Mouse (Mus musculus) right cerebral cortex, adult 18-20 months (tissue): ENCODE results near the gene Sept5.
A peak's percentile ranks its signal among the peaks of the same experiment; 100 is the strongest.

Experiments used
- DNase-seq: peaks from one replicate; pipeline ENCODE4 v3.0.0; 2022; ENCODE audit warnings: mixed read lengths

Sept5 gene

DNA sequence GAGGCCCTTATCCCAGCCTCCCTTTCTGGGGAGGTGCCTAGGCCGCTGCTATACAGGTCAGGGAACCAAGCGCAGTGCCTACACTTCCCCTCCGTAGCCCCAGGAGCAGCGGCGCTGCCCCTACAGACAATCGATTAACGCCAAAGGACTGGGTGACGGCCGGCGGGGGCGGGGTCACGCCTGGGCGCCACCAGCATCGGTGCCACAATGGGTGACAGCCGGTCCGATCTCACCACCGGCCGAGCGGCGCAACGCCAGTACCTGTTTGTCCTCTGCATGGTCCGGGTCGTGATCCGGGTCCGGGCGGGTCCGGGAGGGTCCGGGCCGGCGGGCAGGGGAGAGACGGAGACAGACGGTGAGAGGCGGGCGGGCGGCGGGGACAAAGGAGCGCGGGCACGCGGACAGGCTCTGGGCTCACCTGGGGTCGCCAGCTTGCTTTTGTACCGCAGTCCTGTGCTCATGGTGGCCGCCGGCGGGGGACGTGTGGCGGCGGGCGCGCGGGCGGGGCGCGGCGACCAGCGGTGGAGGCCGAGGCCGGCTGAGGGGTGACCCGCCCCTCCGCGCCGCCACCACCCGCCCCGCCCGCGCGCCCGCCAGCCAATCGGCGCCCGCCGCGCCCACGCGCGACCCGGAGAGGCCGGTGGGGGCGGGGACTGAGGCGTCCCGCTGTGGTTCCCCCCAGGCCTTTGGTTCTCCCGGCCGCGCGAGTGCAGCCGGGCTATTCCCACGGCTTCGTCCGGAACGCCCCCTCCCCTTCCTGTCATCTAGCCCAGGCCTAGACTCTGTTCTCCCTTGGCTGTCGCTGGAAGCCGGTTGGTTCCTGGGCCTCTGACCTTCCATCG is at the start of gene Sept5:
TSS of gene Sept5 (minus strand) at position 565 of the 842 bp plus-strand sequence.
- DNase-seq: peak; percentile 77

- no peak for DNase-seq
These were observed 49.4 kb upstream of the Sept5 start for GRCm38 (mm10) chr16:18679112-18679511.

DNA sequence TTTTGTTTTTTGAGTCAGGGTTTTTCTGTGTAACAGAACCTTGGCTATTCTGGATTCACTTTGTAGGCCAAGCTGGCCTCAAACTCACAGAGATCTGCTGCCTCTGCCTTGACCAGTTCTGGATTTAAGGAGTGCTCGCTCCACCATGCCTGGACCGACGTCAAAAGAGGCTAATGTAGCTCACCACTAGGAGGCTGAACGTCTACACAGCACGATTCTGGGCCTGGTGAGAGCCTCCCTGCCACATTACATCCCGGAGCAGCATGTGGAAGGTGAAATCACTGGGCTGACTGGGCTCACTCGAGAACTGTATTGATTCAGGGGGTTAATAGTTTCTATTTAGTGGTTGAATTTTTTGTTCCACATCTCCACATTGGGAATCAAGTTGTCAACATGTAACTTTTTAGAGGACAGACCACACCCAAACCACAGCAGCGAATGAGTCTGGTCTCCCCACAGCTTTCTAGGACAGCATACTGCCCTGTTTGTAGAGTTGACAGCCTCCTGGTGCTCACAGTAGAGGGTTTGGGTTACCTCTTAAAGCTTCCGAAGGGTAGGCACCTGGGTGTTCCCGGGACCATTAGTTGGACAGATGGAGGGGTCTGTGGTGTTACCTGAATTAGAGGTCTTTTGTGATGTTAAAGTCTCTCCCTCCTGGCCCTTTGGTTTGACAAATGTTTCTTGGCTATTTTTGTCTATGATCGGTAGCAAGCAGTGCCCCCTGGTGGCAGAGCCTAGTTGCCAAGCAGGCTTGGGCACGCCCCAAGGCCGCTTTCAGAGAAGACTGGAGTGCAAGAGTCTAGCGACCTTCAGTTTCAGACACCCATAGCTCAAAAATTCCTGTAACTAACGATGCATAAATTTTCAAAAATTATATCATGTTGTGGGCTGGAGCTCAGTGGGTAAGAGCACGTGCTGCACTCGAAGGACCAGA is 48.3 kb upstream of the Sept5 start:
- DNase-seq: peak; percentile 47

GRCm38 (mm10) chr16:18673005-18673404 is 43.3 kb upstream of the Sept5 start:
- DNase-seq: no peak

DNA sequence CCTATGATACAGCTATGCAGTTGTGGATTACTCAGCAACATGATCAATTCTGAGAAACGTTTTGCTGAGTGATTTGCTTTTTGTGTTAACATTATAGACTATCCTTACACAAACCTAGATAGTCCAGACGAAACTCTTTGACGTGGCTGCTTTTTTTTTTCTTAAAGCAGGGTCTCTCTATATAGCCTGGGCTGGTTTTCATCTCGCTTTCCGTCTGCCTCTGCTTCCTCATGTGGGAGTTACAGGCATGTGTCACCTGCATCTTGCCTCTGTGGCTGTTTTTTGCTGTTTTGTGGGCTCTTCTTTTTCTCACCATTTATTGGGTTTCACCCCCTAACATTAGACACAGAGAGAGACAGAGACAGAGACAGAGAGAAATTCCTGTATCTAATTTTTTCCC is 42.3 kb upstream of the Sept5 start:
- no peak for DNase-seq

GRCm38 (mm10) chr16:18669914-18670313 is 40.2 kb upstream of the Sept5 start:
- no peak for DNase-seq

DNA sequence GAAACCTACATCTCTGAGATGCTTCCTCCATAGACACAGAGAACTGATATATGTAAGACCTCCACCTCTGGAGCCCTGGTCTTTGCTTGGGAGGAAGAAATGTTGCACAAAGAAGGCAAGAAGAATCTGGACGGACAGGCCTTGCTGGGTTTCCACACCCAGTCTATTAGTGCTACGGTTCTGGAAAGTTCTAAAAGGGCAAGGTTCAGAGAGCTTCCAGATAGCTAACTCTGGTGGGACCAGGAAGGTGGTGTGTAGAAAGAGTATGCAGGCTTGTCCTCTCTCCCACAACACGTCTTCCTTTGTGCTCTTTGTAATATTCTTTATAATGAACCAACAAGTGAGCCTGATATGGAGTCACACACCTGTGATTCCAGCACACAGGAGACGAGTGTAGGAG is 28.8 kb upstream of the Sept5 start:
- no peak for DNase-seq

DNA sequence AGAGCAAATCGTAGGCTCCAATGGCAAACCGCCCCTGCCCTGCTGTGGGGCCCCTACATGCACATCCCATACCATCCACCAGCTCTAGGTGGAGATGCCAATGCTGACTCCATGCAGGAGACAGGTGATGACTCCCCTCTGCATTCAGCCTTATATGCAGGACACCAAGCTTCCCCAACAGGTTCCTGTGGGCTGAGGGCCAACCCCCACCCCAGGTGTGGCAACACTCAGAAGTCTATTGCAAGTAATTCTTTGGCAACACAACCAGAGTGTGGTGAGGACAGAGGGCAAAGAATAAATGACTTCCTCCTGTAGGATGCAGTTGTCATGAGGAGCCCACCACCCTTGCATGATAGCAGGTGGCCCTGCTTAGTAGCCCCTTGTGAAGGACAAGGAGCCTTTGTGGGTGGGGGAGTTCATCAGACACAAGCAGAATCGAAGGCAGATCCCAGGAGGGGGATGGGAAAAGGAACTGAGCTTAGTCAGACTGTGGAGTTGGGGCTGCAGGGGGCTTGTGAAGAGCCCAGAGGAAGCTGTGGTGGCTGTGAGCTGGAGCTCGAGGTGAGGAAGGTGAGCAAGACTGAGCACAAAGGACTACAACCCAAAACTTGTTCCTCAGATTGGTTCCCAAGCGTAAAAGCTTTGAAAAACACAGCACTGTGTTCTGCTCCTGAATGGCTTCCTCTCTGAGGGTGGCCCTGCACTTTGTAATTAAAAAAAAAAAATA is 25.8 kb upstream of the Sept5 start:
- no peak for DNase-seq

DNA sequence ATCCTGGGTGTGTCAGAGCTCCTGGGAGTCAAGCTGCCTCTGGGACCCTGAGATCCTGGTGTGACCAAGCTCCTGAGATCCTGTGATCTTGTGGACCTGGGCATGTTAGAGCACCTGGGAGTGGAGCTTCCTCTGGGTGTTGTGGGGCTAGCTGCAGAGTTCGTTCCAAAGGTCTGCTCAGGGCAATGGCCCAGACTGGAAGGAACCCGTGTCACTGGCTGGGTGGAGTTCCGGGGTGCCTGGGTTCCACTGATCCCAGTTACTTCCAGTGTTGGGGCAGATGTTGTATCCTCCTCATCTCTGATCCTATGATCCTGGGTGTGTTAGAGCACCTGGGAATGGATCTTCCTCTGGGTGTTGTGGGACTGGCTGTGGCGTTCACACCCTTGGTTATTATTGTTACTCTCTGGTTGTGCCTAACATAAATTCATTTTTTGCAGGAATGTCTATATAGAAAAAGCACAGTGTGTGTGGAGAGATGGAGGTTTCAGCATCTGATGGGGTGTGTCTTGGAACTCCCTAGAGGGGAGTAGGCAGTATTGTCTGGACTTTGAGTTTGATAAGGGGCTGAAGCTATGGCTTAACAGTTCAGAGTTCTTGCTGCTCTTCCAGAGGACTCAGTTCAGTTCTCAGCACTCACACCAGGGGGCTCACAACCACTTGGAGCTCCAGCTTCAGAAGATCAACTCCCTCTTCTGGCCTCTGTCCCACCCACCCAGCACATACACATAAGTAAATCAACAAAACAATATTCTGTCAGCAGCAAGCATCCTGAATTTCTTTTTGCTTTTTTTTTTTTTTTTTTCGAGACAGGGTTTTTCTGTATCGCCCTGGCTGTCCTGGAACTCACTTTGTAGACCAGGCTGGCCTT is 23.8 kb upstream of the Sept5 start:
- no peak for DNase-seq

- DNase-seq: no peak
These were observed 19.4 kb upstream of the Sept5 start for GRCm38 (mm10) chr16:18649126-18649525.

DNA sequence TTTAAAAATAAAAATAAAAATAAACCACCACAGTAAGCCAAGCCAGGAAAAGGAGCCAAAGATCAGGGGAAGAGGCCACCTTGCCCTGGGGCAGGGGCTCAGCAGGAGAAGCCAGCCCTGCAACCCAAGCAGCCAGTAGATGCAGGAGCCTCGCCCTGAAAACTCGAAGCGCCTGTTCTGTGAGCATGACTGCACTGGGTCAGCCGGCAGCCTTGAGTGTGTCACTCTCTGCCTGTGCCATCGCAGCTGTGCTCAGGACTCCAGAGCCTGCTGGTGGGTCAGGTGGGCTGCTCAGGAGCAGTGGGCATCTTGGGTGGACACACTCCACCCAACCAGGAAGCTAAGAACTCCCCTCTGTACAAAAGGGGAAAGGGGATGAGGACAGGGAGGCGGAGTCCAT is 15.6 kb upstream of the Sept5 start:
- DNase-seq: no peak

GRCm38 (mm10) chr16:18644485-18644884 is 14.7 kb upstream of the Sept5 start:
- DNase-seq: no peak

- DNase-seq: no peak
These were observed 13.7 kb upstream of the Sept5 start for GRCm38 (mm10) chr16:18643406-18643998.

DNA sequence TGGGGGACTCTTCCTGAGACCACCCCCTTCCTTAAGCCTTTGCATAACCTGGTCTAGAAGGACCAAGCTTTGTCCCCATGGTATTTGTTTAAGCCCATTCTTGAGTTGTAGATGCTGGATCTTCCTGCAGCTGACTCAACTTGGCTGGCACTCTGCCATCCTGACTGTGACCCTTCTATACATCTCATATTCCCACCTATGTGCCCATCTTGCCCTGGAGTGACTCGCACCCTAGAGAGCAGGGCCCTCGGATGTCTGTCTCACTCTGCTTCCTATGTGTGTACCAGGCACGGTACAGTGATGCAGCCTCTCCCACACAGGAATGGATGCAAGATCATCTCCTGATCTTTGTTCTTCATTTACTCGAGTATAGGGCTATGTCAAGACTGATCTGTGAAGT is 13.1 kb upstream of the Sept5 start:
- DNase-seq: no peak

DNA sequence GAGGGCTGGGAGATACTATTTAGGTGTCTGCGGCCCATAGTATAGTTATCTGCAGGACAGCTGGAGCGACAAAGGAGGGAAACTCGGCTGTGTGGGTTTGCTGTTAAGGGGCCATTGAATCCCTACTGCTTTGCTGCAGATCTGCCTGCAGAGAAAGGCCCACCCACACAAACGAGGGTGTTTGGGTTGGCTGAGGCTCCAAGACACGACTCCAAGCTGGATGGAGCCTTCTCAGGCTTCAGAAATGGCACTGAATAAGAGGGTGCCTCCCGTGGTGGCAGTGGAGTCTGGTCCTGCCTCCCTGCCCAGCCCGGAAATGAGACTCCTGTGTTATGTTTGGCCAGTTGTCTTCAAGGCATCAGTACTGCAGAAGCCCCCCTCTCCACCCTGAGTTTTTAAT is 12.5 kb upstream of the Sept5 start:
- DNase-seq: peak; percentile 78

- DNase-seq: no peak
These were observed 9.7 kb upstream of the Sept5 start for GRCm38 (mm10) chr16:18639382-18639929.

- DNase-seq: no peak
These were observed 8.6 kb upstream of the Sept5 start for GRCm38 (mm10) chr16:18638396-18638795.

- DNase-seq: no peak
These were observed 7.0 kb upstream of the Sept5 start for GRCm38 (mm10) chr16:18636804-18637203.

GRCm38 (mm10) chr16:18636401-18636800 is 6.6 kb upstream of the Sept5 start:
- DNase-seq: no peak

DNA sequence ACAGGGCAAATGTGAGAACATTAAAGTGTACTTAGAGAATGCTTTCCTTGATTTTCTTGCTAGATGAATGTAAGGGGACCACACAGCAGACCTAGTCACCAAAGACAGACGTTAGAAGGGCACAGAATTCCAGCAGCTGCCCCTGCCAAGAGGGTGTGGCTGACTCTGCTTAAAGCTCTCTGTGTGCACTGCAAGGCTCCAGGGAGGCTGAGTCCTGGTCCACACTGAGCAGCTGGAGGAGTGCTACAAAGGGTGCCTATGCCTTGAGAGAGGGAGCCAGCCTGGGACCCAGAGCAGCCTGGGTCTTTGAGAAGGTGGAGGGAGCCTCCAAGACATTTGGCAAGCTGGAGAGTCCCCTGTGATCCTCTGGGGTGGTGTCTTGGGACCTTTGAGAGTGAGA is 3.6 kb upstream of the Sept5 start:
- no peak for DNase-seq

DNA sequence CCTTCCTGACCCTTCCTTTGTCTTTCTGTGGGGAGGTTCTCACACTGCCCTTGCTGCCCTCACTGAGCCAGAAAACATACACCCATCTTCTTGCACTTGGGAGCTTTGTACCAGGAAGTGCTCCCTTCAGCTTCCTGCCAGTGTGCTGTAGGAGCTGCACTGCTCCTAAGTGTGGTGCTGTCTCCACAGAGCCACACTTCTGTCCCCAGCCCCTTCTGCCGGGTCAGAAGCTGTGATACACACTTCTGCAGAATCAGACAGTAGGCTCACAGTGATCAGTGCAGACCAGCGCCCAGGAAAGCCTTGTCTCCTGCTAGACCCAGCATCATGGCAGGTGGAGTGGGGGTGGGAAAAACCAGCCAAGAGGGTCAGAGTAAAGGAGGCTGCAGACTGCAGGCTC is 3.1 kb upstream of the Sept5 start:
- no peak for DNase-seq
